Mouse (Mus musculus): ENCODE data around the gene Gm28036. TPM values are rescaled to one million over a fixed set of nuclear protein-coding genes. Genes with fewer than 3 reads are reported as not detected.

Gene Gm28036
- polyA plus RNA-seq, 1 experiment from 2014 or later, result 28.4 TPM

DNA sequence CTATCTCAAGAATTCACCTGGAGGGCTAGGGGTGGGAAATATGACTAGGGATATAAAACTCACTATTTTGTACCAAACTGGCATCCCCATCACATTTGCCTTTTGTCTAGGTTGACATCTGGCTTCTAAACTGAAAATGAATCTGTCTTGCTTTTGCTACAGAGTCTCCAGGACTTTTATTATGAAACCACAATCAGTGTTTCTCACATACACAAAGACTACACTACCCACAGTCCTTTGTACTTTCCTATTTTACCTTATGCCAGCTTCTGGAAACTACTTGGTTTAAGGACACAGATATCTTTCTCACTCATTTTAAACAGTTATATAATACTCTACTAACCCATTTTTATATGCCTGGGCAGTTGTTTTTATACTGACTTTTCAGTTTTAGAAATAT lies 101.4 kb downstream of the Gm28036 start:
- Histone ChIP-seq H3K27ac (no peak overlapping the region), H3K4me1 (replicated peaks) (no peaks in the 10 kb centered on the region), H3K4me3 (replicated peaks) (no peak overlapping the region), H3K36me3 (no peaks in the 10 kb centered on the region), H3K4me2 (replicated peaks) (no peak overlapping the region), H3K9ac (replicated peaks) (no peak overlapping the region), H3K27me3 (no peaks in the 10 kb centered on the region), H3K9me3 (no peaks in the 10 kb centered on the region)
- ATAC-seq, result no peak

Other genes starting within 250 kb of the Gm28036 start
- gene Uqcc1, start 196.8 kb downstream of the Gm28036 start, polyA plus RNA-seq (2015; fragmentation: Nextera tagmentation; extraction: Ambion mirVana), result 55.7 and 64.9 TPM in 2 replicates
- not detected in 2 replicates for gene Gm15557, start 186.4 kb downstream of the Gm28036 start, polyA plus RNA-seq (2015; fragmentation: Nextera tagmentation; extraction: Ambion mirVana)
- 0.71 and 1.1 TPM in 2 replicates for gene Gdf5, start 181.7 kb downstream of the Gm28036 start, polyA plus RNA-seq (2015; fragmentation: Nextera tagmentation; extraction: Ambion mirVana)
- 17.3 and 21.2 TPM in 2 replicates for gene Cep250, start 170.6 kb downstream of the Gm28036 start, polyA plus RNA-seq (2015; fragmentation: Nextera tagmentation; extraction: Ambion mirVana)
- 1.4 and 1.9 TPM in 2 replicates for gene 6430550D23Rik, start 119.1 kb downstream of the Gm28036 start, polyA plus RNA-seq (2015; fragmentation: Nextera tagmentation; extraction: Ambion mirVana)
- gene Ergic3, start 119.0 kb downstream of the Gm28036 start, polyA plus RNA-seq (2015; fragmentation: Nextera tagmentation; extraction: Ambion mirVana), result 336 and 349 TPM in 2 replicates
- not detected in 2 replicates for gene Fer1l4, start 74.1 kb downstream of the Gm28036 start, polyA plus RNA-seq (2015; fragmentation: Nextera tagmentation; extraction: Ambion mirVana)
- gene Spag4, start 61.9 kb downstream of the Gm28036 start, polyA plus RNA-seq (2015; fragmentation: Nextera tagmentation; extraction: Ambion mirVana), result 6.0 TPM in 2 replicates
- 34.2 and 36.4 TPM in 2 replicates for gene Cpne1, start 15.1 kb downstream of the Gm28036 start, polyA plus RNA-seq (2015; fragmentation: Nextera tagmentation; extraction: Ambion mirVana)
- gene Rbm12, start 15.1 kb downstream of the Gm28036 start, polyA plus RNA-seq (2015; fragmentation: Nextera tagmentation; extraction: Ambion mirVana), result 33.3 and 33.9 TPM in 2 replicates
- gene Romo1, start 16.9 kb upstream of the Gm28036 start, polyA plus RNA-seq (2015; fragmentation: Nextera tagmentation; extraction: Ambion mirVana), result 434 and 435 TPM in 2 replicates
- gene Nfs1, start 17.1 kb upstream of the Gm28036 start, polyA plus RNA-seq (2015; fragmentation: Nextera tagmentation; extraction: Ambion mirVana), result 29.5 and 29.8 TPM in 2 replicates
- gene Rbm39, start 53.1 kb upstream of the Gm28036 start, polyA plus RNA-seq (2015; fragmentation: Nextera tagmentation; extraction: Ambion mirVana), result 611 and 631 TPM in 2 replicates
- 111 and 124 TPM in 2 replicates for gene Phf20, start 69.4 kb upstream of the Gm28036 start, polyA plus RNA-seq (2015; fragmentation: Nextera tagmentation; extraction: Ambion mirVana)
- 5.9 and 6.3 TPM in 2 replicates for gene Cnbd2, start 185.2 kb upstream of the Gm28036 start, polyA plus RNA-seq (2015; fragmentation: Nextera tagmentation; extraction: Ambion mirVana)
- gene Scand1, start 185.6 kb upstream of the Gm28036 start, polyA plus RNA-seq (2015; fragmentation: Nextera tagmentation; extraction: Ambion mirVana), result 82.2 and 99.1 TPM in 2 replicates

All from midbrain, embryonic 13.5 days (tissue).